Mouse (Mus musculus): ENCODE data around the gene 4921536K21Rik. TPM values are rescaled to one million over a fixed set of nuclear protein-coding genes. Genes with fewer than 3 reads are reported as not detected.
A peak's percentile ranks its signal among the peaks of the same experiment; 100 is the strongest.

4921536K21Rik gene
- polyA plus RNA-seq, 1 experiment from 2014 or later: 0.12 TPM

GRCm38 (mm10) chr11:3903046-3903445 is 8.1 kb upstream of the 4921536K21Rik start:
- ATAC-seq (ENCODE audit: insufficient number of reproducible peaks, insufficient read depth, low FRiP score, low read depth): no peak
- WGBS: 90% methylated on average over 5 of the region's 5 CpGs
- Histone ChIP-seq H3K9me3 (ENCODE audit: control insufficient read depth, low read depth, low read length) (no peaks in the 10 kb centered on the region), H3K9ac (replicated peaks; ENCODE audit: low read depth, low read length) (no peak overlapping the region), H3K36me3 (ENCODE audit: control insufficient read depth, insufficient read depth, low read length) (no peaks in the 10 kb centered on the region), H3K27ac (ENCODE audit: low read length) (no peak overlapping the region), H3K4me3 (ENCODE audit: low read depth, low read length) (no peak overlapping the region), H3K27me3 (ENCODE audit: control insufficient read depth, insufficient read depth, low read length) (no peaks in the 10 kb centered on the region), H3K4me1 (ENCODE audit: control insufficient read depth, insufficient read depth, low read length) (no peaks in the 10 kb centered on the region), H3K4me2 (replicated peaks; ENCODE audit: low read depth, low read length) (no peak overlapping the region)

GRCm38 (mm10) chr11:3902516-3902915 is 7.6 kb upstream of the 4921536K21Rik start:
- Histone ChIP-seq H3K4me3 (ENCODE audit: low read depth, low read length) (no peak overlapping the region), H3K27me3 (ENCODE audit: control insufficient read depth, insufficient read depth, low read length) (no peaks in the 10 kb centered on the region), H3K9ac (replicated peaks; ENCODE audit: low read depth, low read length) (no peak overlapping the region), H3K4me2 (replicated peaks; ENCODE audit: low read depth, low read length) (no peak overlapping the region), H3K36me3 (ENCODE audit: control insufficient read depth, insufficient read depth, low read length) (no peaks in the 10 kb centered on the region), H3K4me1 (ENCODE audit: control insufficient read depth, insufficient read depth, low read length) (no peaks in the 10 kb centered on the region), H3K9me3 (ENCODE audit: control insufficient read depth, low read depth, low read length) (no peaks in the 10 kb centered on the region), H3K27ac (ENCODE audit: low read length) (no peak overlapping the region)
- ATAC-seq (ENCODE audit: insufficient number of reproducible peaks, insufficient read depth, low FRiP score, low read depth): no peak
- 81% methylated on average over 3 of the region's 3 CpGs for WGBS

- no peak for ATAC-seq (ENCODE audit: insufficient number of reproducible peaks, insufficient read depth, low FRiP score, low read depth)
- Histone ChIP-seq H3K4me3 (ENCODE audit: low read depth, low read length) (no peak overlapping the region), H3K4me2 (replicated peaks; ENCODE audit: low read depth, low read length) (no peak overlapping the region), H3K4me1 (ENCODE audit: control insufficient read depth, insufficient read depth, low read length) (no peaks in the 10 kb centered on the region), H3K9ac (replicated peaks; ENCODE audit: low read depth, low read length) (no peak overlapping the region), H3K27me3 (ENCODE audit: control insufficient read depth, insufficient read depth, low read length) (no peaks in the 10 kb centered on the region), H3K36me3 (ENCODE audit: control insufficient read depth, insufficient read depth, low read length) (peaks cover 3% of the 10 kb centered on the region; the same call in 1 of the 2 replicates), H3K27ac (ENCODE audit: low read length) (no peak overlapping the region), H3K9me3 (ENCODE audit: control insufficient read depth, low read depth, low read length) (no peaks in the 10 kb centered on the region)
- 67% methylated on average over 6 of the region's 6 CpGs for WGBS
Observed at GRCm38 (mm10) chr11:3900296-3900695, 5.4 kb upstream of the 4921536K21Rik start.

GRCm38 (mm10) chr11:3895933-3896332 is 1.0 kb upstream of the 4921536K21Rik start:
- WGBS: 87% methylated on average over 1 of the region's 1 CpGs
- Histone ChIP-seq H3K4me2 (replicated peaks; ENCODE audit: low read depth, low read length) (no peak overlapping the region), H3K4me3 (ENCODE audit: low read depth, low read length) (no peak overlapping the region), H3K36me3 (ENCODE audit: control insufficient read depth, insufficient read depth, low read length) (peaks cover 3% of the 10 kb centered on the region; the same call in 1 of the 2 replicates), H3K9me3 (ENCODE audit: control insufficient read depth, low read depth, low read length) (no peaks in the 10 kb centered on the region), H3K27me3 (ENCODE audit: control insufficient read depth, insufficient read depth, low read length) (no peaks in the 10 kb centered on the region), H3K9ac (replicated peaks; ENCODE audit: low read depth, low read length) (no peak overlapping the region), H3K27ac (ENCODE audit: low read length) (no peak overlapping the region), H3K4me1 (ENCODE audit: control insufficient read depth, insufficient read depth, low read length) (no peaks in the 10 kb centered on the region)
- ATAC-seq (ENCODE audit: insufficient number of reproducible peaks, insufficient read depth, low FRiP score, low read depth): no peak

- WGBS: 2% methylated on average over 8 of the region's 10 CpGs
- peak; percentile 64 for ATAC-seq (ENCODE audit: insufficient number of reproducible peaks, insufficient read depth, low FRiP score, low read depth)
Observed at GRCm38 (mm10) chr11:3895458-3895857, 560 bp upstream of the 4921536K21Rik start.

GRCm38 (mm10) chr11:3893970-3894369 is 928 bp downstream of the 4921536K21Rik start:
- WGBS: 80% methylated on average over 6 of the region's 6 CpGs
- H3K9me3 ChIP-seq (ENCODE audit: control insufficient read depth, low read depth, low read length): no peaks in the 10 kb centered on the region
- H3K36me3 ChIP-seq (ENCODE audit: control insufficient read depth, insufficient read depth, low read length): peaks cover 3% of the 10 kb centered on the region; the same call in 1 of the 2 replicates
- H3K9ac ChIP-seq (replicated peaks; ENCODE audit: low read depth, low read length): no peak overlapping the region
- no peak overlapping the region for H3K27ac ChIP-seq (ENCODE audit: low read length)
- H3K27me3 ChIP-seq (ENCODE audit: control insufficient read depth, insufficient read depth, low read length): no peaks in the 10 kb centered on the region
- H3K4me3 ChIP-seq (ENCODE audit: low read depth, low read length): no peak overlapping the region
- no peaks in the 10 kb centered on the region for H3K4me1 ChIP-seq (ENCODE audit: control insufficient read depth, insufficient read depth, low read length)
- no peak for ATAC-seq (ENCODE audit: insufficient number of reproducible peaks, insufficient read depth, low FRiP score, low read depth)
- H3K4me2 ChIP-seq (replicated peaks; ENCODE audit: low read depth, low read length): 0 out of 2 replicates have a peak overlapping the region, but pooled peaks have one; percentile 86

More at GRCm38 (mm10) chr11:3895458-3895857, 560 bp upstream of the 4921536K21Rik start:
- H3K4me3 ChIP-seq (ENCODE audit: low read depth, low read length): peak overlapping the region; percentile 52
- H3K4me1 ChIP-seq (ENCODE audit: control insufficient read depth, insufficient read depth, low read length): no peaks in the 10 kb centered on the region
- H3K9me3 ChIP-seq (ENCODE audit: control insufficient read depth, low read depth, low read length): no peaks in the 10 kb centered on the region
- H3K27me3 ChIP-seq (ENCODE audit: control insufficient read depth, insufficient read depth, low read length): no peaks in the 10 kb centered on the region
- H3K27ac ChIP-seq (ENCODE audit: low read length): peak overlapping the region; percentile 87
- peak overlapping the region; percentile 86 for H3K4me2 ChIP-seq (replicated peaks; ENCODE audit: low read depth, low read length)
- peaks cover 3% of the 10 kb centered on the region; the same call in 1 of the 2 replicates for H3K36me3 ChIP-seq (ENCODE audit: control insufficient read depth, insufficient read depth, low read length)
- peak overlapping the region; percentile 40 for H3K9ac ChIP-seq (replicated peaks; ENCODE audit: low read depth, low read length)

- Histone ChIP-seq H3K4me2 (replicated peaks; ENCODE audit: low read depth, low read length) (no peak overlapping the region), H3K27me3 (ENCODE audit: control insufficient read depth, insufficient read depth, low read length) (no peaks in the 10 kb centered on the region), H3K27ac (ENCODE audit: low read length) (no peak overlapping the region), H3K36me3 (ENCODE audit: control insufficient read depth, insufficient read depth, low read length) (no peaks in the 10 kb centered on the region), H3K9ac (replicated peaks; ENCODE audit: low read depth, low read length) (no peak overlapping the region), H3K4me1 (ENCODE audit: control insufficient read depth, insufficient read depth, low read length) (no peaks in the 10 kb centered on the region), H3K4me3 (ENCODE audit: low read depth, low read length) (no peak overlapping the region), H3K9me3 (ENCODE audit: control insufficient read depth, low read depth, low read length) (no peaks in the 10 kb centered on the region)
- no peak for ATAC-seq (ENCODE audit: insufficient number of reproducible peaks, insufficient read depth, low FRiP score, low read depth)
- WGBS: 64% methylated on average over 5 of the region's 5 CpGs
Observed at GRCm38 (mm10) chr11:3887331-3887730, 7.6 kb downstream of the 4921536K21Rik start.

- no peak overlapping the region for H3K4me2 ChIP-seq (replicated peaks; ENCODE audit: low read depth, low read length)
- ATAC-seq (ENCODE audit: insufficient number of reproducible peaks, insufficient read depth, low FRiP score, low read depth): no peak
Observed at GRCm38 (mm10) chr11:3883711-3884110, 11.2 kb downstream of the 4921536K21Rik start.

GRCm38 (mm10) chr11:3879836-3880235 is 15.1 kb downstream of the 4921536K21Rik start:
- ATAC-seq (ENCODE audit: insufficient number of reproducible peaks, insufficient read depth, low FRiP score, low read depth): peak; percentile 63; the same call in 1 of the 2 replicates
- H3K4me3 ChIP-seq (ENCODE audit: low read depth, low read length): no peak overlapping the region
- H3K27me3 ChIP-seq (ENCODE audit: control insufficient read depth, insufficient read depth, low read length): no peaks in the 10 kb centered on the region
- no peaks in the 10 kb centered on the region for H3K4me1 ChIP-seq (ENCODE audit: control insufficient read depth, insufficient read depth, low read length)
- H3K36me3 ChIP-seq (ENCODE audit: control insufficient read depth, insufficient read depth, low read length): no peaks in the 10 kb centered on the region
- H3K9me3 ChIP-seq (ENCODE audit: control insufficient read depth, low read depth, low read length): no peaks in the 10 kb centered on the region
- no peak overlapping the region for H3K4me2 ChIP-seq (replicated peaks; ENCODE audit: low read depth, low read length)
- 40% methylated on average over 2 of the region's 2 CpGs for WGBS
- H3K27ac ChIP-seq (ENCODE audit: low read length): no peak overlapping the region
- no peak overlapping the region for H3K9ac ChIP-seq (replicated peaks; ENCODE audit: low read depth, low read length)

More at GRCm38 (mm10) chr11:3883711-3884110, 11.2 kb downstream of the 4921536K21Rik start:
- Histone ChIP-seq H3K36me3 (ENCODE audit: control insufficient read depth, insufficient read depth, low read length) (no peaks in the 10 kb centered on the region), H3K4me3 (ENCODE audit: low read depth, low read length) (no peak overlapping the region), H3K9me3 (ENCODE audit: control insufficient read depth, low read depth, low read length) (no peaks in the 10 kb centered on the region), H3K9ac (replicated peaks; ENCODE audit: low read depth, low read length) (no peak overlapping the region), H3K27ac (ENCODE audit: low read length) (no peak overlapping the region), H3K27me3 (ENCODE audit: control insufficient read depth, insufficient read depth, low read length) (no peaks in the 10 kb centered on the region), H3K4me1 (ENCODE audit: control insufficient read depth, insufficient read depth, low read length) (no peaks in the 10 kb centered on the region)
- WGBS: 88% methylated on average over 3 of the region's 3 CpGs
